Mouse (Mus musculus) yolk sac, embryonic 10.5 days (tissue): ENCODE measurements around the gene Capn8.

Experiments
- DNase-seq: peaks from one replicate; pipeline ENCODE4 v3.0.0-alpha.2; 2017; ENCODE audit warnings: low spot score

The Capn8 gene

DNA sequence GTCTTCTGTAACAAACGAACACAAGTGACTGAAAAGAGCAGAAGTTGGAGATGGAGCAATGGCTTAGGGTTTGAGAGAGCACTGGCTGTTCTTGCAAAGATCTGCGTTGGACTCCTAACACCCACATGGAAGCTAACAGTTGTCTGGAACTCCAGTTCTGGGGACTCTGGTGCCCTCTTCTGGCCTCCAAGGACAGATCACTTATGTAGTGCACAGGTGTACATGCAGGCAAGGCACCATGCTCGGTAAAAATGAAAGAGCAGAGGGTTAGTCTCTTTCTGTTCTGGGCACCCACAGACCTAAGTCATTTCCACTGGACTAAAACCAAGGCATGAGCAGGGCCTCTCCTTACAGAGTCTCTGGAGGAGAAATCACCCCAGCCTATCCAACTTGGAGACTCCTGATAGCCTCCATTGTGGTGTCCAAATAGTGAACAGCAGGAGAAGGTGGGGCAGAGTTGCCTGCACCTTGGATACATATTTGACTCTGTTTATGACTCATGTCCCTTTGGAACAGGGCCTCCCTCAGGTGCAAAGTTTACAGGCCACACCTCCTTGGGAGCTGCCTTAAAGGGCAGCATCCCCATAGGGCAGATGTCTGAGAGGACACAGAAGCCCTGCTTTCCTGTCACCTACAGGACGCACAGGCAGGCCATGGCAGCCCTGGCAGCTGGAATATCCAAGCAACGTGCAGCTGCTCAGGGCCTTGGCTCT, at the start of gene Capn8:
Capn8 (plus strand) TSS at position 600 of the 713 bp plus-strand sequence.
- no peak for DNase-seq

DNA sequence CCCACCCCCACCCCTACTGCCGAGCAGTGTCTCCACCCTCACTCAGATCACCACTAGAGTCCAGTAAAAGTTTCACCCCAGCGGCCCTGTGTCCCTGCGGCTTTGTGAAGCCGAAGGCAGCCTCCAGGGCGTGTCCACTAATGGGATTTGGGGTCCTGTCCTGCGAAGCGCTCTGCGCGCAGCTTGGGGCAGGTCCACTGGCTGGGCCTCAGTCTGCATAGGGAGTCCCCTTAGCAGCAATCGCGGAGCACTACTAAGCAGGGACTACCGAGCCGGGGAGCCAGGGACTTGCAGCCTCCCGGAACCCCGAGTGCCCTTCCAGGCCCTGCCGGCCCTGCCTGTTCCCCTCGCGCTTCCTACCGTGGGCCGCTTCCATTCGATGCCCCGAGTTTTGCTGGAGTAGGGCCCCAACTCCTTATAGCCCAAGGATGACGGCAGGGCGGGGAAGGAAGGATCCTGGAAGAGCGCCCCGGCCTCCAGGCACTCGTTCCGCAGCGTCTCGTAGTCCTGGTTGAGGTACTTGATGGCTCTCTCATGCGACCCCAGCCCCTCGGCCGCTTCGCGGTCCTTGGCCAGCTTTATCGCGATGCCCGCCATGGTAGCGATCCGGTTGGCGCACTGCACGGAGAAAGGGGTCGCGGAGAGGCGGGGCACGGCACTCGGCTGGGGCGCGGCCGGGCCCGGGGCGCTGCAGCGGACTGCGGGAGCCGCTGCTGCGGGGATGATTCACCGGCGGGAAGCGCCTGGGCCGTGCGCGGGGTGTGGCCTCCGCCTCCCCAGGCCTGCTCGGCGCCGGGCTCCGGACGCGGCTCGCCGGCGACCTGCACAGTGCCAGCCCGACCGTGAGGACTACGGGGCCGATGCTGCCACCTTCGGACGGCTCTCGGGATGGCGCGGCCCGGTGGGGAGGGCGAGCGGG, 47.8 kb upstream of the Capn8 start, which contains the start of gene Capn2:
Capn2 (minus strand) TSS at position 851 of the 919 bp plus-strand sequence.
- peak; percentile 81 for DNase-seq

DNA sequence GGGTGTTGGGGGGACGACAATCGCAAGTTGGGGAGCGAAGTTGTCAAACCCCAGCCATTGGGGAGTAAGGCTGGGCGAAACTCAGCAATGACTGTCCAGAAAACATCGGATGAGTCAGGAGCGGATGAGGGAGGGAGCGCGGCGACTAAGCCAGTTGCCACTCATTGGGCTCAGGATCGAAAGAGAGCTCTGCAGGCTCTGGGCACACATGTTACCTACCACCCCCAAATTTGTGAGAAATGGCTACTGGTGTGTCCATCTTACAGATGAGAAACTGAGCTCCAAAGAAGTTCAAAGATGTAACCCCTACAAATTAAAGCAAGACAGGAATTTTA, 47.2 kb upstream of the Capn8 start:
- DNase-seq: no peak

DNA sequence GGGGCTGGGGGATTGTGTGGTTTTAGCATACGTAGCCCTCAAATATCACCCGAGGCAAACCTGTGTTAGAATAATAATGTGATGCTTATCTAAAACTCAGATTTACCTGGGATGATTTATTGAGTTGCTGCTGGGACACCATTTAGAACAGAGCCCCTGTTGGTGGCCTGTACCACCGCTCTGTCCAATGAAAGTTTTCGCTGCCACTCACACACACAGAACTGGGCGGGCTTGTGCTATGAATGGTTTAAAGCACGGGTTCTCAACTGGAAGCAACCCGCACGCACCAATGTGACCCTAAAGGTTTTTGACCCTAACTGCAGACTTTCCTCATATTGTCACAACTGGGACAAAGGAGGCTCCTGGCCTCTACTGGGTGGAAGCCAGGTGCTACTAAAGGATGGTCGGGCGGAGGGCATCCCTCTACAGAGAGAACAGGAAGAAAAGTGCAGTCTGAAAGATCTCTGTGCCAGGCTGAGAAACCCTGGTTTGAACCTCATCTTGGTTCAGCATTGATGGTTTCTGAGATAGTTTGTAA, 46.6 kb upstream of the Capn8 start:
- DNase-seq: no peak

DNA sequence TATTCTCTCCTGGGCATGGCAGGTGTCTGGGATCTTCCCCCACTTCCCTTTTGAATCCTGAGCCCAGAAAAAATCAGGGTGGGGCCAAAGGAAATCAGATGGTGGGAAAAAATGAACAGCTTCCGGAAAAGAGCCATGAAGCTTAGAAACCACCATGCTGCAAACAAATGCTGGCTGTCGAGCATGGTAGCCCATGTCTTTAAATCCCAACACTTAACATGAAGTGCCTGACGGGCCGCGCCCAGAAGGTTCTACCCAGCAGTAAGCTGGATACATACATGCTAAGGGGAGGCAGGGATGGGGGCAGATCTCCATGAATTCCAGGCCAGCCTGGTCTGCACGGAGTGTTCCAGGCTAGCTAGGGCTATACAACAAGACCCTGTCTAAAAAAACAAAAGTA, 46.0 kb upstream of the Capn8 start:
- no peak for DNase-seq

DNA sequence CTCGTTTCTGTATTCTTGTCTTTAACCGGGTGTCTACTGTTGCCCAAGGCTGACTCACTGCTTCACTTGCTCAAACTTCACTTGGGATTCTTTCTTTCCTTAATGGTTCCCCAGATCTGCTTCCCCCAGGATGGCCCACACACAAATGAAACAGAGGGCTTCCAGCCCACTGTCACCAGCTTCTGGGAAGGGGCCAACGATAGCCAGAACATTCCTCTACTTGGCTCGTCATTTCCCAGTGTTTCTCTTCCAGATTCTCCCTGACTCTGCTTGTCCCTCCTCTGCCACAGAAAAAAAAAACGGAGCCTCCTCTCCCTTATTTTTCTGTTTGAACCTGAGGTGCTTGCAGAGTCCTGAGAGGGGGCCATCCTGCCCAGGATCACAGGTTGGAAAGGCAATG, 45.5 kb upstream of the Capn8 start:
- no peak for DNase-seq

DNA sequence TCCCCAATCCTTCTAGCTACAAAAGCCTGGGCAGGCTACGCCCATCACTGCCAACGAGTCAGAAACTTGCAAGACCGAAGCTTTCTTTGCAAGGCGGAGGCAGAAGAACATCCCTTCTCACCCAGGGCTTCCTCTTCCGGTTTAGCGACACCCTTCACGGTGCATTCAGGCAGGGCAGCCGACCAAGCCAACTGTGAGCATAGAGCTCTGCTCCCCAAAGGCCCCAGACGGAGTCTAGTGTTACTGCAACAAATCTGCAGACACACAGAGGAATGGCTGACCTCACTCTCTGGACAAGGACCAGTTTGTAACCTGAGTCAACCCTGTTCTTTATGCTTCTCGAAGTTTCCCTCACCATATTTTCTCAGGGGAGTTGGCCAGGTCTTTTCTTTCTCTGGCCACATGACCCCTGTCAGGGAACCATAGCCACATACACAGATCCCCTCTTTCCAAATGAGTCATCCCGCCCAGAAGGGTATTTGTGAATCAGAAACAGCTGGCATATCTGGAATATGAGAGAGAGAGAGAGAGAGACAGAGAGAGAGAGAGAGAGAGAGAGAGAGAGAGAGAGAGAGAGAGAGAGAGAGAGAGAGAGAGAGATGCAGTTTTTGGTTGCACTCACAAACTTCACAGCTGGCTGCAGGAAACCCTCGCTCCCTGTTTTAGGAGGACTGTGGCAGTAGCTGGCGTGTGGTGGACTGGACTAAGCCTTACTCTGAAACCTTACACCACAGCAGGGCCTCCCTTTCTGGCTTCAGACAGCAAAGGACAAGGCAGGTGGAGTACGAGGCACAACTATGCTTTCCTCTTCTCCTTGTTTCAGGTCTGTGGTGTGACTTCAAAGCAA, 44.5 kb upstream of the Capn8 start:
- DNase-seq: no peak

DNA sequence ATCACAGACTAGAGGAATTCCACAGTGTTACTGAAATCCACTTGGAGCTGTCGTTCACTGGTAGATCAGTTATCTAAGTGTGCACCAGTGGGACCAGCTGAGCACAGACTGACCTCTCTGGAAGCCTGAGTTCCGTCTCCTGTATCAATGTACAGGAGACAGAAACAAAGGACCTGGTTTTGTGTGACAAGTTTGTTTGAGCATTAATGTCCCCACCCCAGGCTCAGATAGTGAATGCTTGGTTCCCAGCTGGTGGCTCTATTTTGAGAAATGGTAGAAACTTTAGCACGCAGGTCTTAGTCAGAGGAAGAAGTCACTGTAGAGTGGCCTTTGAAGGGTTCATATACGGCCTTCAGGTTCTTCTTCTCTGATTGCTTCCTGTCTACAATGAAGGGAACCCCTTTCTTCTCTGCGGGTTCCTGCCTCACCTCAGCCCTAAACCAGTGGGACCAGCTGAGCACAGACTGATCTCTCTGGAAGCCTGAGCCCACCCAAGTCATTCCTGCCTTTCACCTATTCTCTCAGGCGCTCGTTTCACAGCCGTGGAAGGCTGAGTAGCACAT, 43.8 kb upstream of the Capn8 start:
- no peak for DNase-seq

DNA sequence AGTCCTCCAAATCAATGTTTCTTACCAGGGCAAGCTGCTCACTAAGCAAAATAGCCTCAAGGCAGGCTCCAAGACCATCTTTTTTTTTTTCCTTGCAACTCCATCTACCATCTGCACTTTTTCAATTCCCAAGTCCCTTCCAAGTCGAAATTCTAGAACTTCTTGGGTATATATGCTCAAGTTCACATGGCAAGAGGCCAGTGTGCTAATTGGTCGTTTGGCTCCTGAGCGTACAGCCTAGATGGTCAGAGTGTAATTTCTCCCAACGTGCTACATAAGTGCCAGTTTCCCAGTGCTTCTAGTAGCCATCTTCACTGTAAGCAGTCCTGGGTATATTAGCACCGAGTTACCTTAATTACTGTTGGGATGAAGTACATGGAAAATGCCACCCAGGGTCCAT, 41.8 kb upstream of the Capn8 start:
- no peak for DNase-seq

DNA sequence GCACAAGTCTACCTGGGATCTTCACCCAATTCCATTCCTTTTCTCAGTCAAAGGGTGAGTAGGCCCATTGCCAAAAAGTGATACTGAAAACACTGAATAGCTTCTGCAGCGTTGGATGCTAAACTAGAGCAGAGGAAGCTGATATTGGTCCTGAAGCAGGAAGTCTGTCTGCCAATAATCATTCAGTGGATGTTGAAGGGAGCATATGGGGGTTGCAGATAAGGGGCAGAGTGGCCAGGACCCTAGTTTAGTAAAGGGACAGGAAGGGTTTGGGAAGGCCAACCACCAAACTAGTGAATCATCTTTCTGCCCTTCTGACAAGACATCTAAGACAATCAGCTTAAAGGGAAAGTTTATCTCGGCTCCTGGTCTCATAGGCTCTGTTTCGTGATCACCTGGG, 41.1 kb upstream of the Capn8 start:
- DNase-seq: no peak

DNA sequence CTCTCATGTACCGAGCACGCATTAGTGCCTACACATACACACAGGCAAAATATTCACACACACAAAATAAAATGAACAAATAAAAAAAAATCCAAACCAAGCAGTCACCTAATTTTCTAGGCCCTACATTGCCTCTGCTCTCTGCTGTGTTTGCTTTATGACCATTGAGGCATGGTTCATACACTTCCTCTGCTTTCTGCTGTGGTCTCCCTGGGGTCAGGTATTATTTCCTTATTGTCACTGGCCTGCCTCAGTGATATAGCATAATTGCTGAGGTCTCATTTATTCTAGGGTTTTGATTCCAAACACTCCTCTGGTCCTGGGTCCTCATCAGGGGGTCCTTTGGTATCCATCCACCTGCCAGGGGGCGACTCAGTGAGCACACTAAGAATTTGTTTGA, 39.2 kb upstream of the Capn8 start:
- no peak for DNase-seq

DNA sequence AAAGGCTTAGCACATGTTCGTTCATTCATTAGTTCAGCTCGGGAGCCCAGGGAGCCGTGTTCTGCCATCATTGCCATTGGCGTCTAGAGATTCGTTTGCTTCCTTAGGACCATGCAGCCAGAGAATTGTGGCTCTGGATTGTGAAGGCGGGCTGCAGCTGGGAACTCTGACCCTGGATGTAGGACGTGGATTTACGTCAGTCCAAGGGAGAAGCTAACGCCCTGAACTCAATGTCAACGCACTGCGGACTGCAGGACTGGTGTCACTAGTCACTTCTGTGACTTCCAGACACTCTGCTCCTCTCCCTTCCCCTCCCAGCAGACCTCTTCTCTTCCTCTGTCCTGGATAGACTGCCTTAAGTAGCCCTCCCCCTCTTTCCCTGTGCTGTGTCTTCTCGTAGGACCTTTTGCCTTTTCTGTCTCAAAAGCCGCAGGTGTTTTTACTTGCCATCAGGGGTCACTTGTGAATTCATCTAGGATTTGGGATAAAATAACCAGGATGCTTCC, 37.5 kb upstream of the Capn8 start:
- DNase-seq: no peak

DNA sequence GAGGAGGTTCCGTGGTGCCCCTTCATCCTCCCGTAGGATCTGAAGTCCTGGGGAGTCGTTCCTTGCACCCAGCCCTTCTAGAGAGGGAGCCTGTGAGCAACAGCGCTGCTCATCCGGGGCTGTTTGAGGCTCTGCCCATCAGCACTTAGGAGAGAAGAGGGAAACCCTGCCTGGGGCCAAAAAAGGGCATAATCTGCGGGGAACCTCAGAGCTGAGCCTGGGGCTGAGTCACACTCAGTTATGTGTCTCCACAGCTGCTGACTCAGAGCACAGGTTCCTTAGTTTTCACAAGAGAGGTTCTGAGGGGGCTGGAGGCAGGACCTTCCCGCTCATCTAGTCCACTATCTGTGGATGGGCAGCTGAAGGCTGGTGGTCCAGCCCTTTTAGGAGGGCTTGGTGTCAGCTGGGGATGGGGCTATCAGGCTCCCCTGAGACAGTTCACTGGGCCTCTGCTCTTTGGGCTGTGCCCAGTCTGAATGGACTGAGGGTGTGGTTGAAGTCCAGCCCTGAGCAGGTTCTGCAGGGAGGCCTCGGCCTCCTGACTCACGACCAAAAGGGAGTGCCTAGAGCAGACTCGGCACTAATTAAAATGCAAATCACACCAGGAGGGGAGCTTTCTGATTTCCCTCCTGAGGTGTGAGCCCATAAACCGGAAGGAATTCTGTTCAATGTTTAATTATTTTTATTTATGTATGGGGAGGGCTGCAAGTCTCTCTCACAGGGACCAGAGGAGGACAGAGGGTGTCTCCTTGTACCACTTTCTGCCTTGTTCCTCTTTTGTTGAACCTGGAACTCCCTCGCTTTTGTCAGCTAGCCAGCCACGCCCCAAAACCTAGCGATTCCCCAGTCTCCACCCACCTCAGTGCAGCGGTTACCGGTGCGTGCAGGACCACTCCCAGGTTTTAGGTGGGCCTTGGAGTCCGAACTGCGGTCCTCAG, 36.6 kb upstream of the Capn8 start:
- DNase-seq: no peak

DNA sequence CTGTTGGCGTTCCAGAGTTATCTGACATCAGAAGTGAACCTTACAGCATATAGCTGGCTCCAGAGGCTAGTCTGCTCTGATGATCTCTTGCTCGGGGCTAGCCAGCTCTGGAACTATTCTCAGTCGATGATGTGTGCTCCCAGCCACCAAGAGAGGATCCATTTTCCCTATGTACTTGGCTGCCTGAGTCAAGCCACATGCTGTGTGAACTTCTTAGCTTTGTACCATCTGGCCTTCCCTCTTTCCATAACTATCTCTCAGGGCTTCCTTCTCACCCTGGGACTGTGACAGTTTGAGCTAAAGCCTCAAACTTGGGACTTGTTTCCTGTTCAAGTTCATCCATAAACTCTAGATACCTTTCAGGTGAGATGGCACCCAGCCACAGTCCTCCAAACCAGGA, 31.2 kb upstream of the Capn8 start:
- no peak for DNase-seq

DNA sequence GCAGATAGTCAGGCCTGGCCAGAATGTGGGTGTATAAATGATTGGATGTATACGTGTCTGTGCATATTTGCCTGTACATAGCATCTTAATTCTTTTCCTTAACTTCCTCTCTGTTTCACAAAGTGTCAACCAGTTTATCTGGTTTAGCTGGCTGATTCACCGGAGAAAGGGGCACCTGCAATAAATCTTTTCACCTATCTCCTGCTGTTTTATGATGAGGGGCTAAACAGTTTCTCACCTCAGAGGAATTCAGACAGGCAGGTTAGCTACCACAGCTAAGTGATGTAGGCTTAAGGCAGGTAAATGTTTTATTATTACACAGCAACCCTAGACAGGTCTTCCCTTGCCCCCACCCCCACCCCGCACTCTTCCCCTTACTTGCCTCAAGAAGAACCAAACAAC, 29.7 kb upstream of the Capn8 start:
- DNase-seq: no peak

DNA sequence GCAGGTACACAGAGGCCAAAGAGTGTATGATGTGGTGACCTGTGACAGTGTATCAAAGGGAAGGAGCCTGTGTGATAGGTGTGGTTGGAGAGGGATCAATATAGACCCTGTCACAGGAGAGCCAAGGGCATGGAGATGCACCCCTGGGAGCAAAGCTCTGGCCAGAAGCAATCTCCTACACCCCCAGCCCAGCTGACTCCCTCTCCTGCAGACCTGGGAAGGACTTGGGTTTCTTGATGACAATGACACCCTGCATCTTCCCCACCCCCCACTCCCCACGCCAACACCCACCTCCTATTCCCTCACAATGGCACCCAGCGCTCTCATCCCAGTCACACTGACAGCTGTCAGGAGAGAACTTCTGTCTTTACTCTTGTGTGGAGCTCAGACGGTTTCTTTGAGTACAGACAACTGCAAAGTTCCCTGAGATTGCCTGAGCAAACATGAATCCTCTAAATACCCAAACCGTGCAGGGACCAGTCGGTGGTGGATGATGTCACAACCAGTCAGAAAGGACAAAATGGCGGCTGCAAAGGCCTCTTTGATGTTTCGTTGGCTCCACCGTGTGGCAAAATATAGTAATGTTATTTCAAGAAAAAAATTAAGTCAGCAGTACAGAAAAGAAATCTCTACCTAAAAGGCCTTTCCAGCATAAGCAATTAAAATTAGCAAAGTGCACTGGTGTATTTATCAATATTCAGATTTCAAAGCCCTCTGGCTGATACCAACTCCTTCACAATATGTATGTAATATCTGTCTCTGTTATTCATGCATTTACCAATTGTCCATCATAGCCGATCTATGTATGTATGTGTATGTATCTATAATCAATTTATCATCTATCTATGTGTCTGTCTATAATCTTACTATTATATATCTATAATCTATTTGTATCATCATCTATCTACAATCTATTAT, 25.5 kb upstream of the Capn8 start:
- peak; percentile 73 for DNase-seq

DNA sequence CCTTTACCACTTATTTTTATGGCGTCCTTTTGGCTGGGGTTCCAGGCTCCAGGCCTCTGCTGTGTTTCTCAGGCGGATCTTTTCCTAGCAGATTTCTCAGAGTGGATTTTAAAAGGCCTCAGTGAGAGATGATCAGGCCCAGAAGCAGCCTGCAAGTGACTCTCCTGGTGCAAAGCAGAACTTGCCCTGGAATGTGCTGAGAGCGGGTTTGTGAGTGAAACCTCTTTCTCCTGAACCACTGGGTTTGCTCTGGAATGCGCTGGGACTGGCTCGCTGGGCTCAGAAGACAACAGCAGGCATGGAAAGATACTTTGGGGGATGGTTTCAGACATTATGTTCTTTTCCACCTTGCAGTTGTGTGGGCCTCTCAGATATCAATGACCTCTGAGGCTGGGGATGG, 22.7 kb upstream of the Capn8 start:
- DNase-seq: no peak

DNA sequence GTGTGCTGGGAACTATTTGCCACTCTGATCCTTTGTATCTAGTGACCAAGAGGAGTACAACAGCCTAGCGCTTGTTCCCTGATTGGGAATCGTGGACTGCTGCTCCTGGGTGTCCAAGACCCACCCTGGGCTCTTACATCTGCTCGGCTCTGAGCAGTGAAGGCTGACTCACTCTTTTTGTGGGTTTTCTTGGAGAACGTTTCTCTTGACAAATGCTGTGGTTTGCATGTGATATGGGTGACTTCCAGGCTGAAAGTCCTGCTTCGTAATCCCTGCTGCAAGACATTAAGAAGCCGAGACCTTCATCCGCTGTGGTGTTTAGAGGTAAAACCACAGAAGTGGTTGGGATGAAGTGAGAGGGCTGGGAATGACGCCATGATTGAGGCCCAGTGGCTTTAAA, 21.7 kb upstream of the Capn8 start:
- no peak for DNase-seq

DNA sequence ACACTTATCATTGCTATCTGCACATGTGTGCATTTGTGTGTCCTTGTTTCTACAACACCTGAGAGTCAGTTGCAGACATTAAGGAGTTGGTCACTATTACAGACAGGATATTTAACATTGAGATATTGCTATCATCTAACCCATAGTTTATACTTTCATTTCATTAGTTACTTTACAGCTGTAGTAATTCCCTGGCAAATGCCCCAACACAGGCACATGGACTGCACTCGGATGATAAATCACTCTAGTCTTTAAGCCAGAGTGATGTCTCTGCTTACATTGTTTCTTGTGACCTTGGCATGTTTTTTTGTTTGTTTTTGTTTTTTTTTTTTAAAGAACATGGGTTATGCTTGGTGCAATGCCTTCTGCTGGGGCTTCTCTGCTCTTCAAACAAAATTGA, 20.9 kb upstream of the Capn8 start:
- DNase-seq: no peak

DNA sequence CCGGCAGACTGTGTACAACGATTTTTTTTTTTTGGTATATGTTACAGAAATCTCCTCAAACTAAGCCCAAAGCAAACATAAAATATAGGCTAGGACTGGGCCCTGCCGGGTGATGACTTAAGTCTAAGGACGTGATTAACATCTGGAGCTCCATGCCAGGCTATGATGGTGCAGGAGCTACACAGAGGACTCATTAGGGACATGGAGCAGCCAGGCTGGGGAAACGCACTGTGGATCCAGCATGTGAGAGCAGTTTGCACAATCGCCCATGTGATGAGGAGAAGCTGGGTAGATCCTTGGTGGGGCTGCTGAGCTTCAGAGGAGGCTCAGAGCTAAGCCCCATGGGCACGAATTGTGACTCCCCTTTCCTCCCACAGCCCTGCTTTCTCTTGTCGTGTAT, 14.0 kb upstream of the Capn8 start:
- no peak for DNase-seq
